Mouse (Mus musculus): ENCODE measurements around the gene Gcm1. TPM values are rescaled to one million over a fixed set of nuclear protein-coding genes. Genes with fewer than 3 reads are reported as not detected.
"Not testable (repeated sequence)": the region's sequence is repeated elsewhere in the genome, so short reads cannot be mapped to it uniquely, and the experiment has no call there.

Gene Gcm1
- polyA plus RNA-seq, 1 experiment from 2014 or later: not detected

- Histone ChIP-seq H3K4me2 (ENCODE audit: low read depth, low read length) (no peak overlapping the region), H3K27ac (ENCODE audit: low read length) (no peak overlapping the region), H3K36me3 (ENCODE audit: control insufficient read depth, insufficient read depth, low read length) (no peaks in the 10 kb centered on the region), H3K9me3 (replicated peaks; ENCODE audit: control insufficient read depth, low read length) (no peaks in the 10 kb centered on the region), H3K4me1 (ENCODE audit: control insufficient read depth, insufficient read depth, low read length) (no peaks in the 10 kb centered on the region), H3K4me3 (replicated peaks; ENCODE audit: low read length) (no peak overlapping the region), H3K9ac (ENCODE audit: low read length) (no peak overlapping the region), H3K27me3 (ENCODE audit: control insufficient read depth, insufficient read depth, low read length) (no peaks in the 10 kb centered on the region)
- no peak for ATAC-seq (ENCODE audit: insufficient read depth, low FRiP score)
- WGBS: 84% methylated on average over 9 of the region's 9 CpGs
Observed at GRCm38 (mm10) chr9:78062392-78062791, 10.7 kb downstream of the Gcm1 start.

- no peak overlapping the region for H3K4me3 ChIP-seq (replicated peaks; ENCODE audit: low read length)
- 0 out of 2 replicates have a peak, but pooled peaks have one; percentile 29 for ATAC-seq (ENCODE audit: insufficient read depth, low FRiP score)
Observed at GRCm38 (mm10) chr9:78064121-78064520, 12.4 kb downstream of the Gcm1 start.

GRCm38 (mm10) chr9:78070496-78070895, 18.8 kb downstream of the Gcm1 start:
- no peak overlapping the region for H3K9ac ChIP-seq (ENCODE audit: low read length)
- H3K27ac ChIP-seq (ENCODE audit: low read length): no peak overlapping the region
- H3K4me3 ChIP-seq (replicated peaks; ENCODE audit: low read length): no peak overlapping the region
- no peaks in the 10 kb centered on the region for H3K9me3 ChIP-seq (replicated peaks; ENCODE audit: control insufficient read depth, low read length)
- no peak overlapping the region for H3K4me2 ChIP-seq (ENCODE audit: low read depth, low read length)
- no peak for ATAC-seq (ENCODE audit: insufficient read depth, low FRiP score)
- no peaks in the 10 kb centered on the region for H3K4me1 ChIP-seq (ENCODE audit: control insufficient read depth, insufficient read depth, low read length)
- no peaks in the 10 kb centered on the region for H3K36me3 ChIP-seq (ENCODE audit: control insufficient read depth, insufficient read depth, low read length)
- 66% methylated on average over 5 of the region's 5 CpGs for WGBS
- H3K27me3 ChIP-seq (ENCODE audit: control insufficient read depth, insufficient read depth, low read length): no peaks in the 10 kb centered on the region

More at GRCm38 (mm10) chr9:78064121-78064520, 12.4 kb downstream of the Gcm1 start:
- no peaks in the 10 kb centered on the region for H3K27me3 ChIP-seq (ENCODE audit: control insufficient read depth, insufficient read depth, low read length)
- no peak overlapping the region for H3K9ac ChIP-seq (ENCODE audit: low read length)
- no peaks in the 10 kb centered on the region for H3K9me3 ChIP-seq (replicated peaks; ENCODE audit: control insufficient read depth, low read length)
- H3K27ac ChIP-seq (ENCODE audit: low read length): no peak overlapping the region
- H3K36me3 ChIP-seq (ENCODE audit: control insufficient read depth, insufficient read depth, low read length): no peaks in the 10 kb centered on the region
- H3K4me1 ChIP-seq (ENCODE audit: control insufficient read depth, insufficient read depth, low read length): no peaks in the 10 kb centered on the region
- no peak overlapping the region for H3K4me2 ChIP-seq (ENCODE audit: low read depth, low read length)
- 38% methylated on average over 10 of the region's 10 CpGs for WGBS

GRCm38 (mm10) chr9:78071626-78072025, 19.9 kb downstream of the Gcm1 start:
- no peaks in the 10 kb centered on the region for H3K9me3 ChIP-seq (replicated peaks; ENCODE audit: control insufficient read depth, low read length)
- no peak overlapping the region for H3K9ac ChIP-seq (ENCODE audit: low read length)
- H3K4me2 ChIP-seq (ENCODE audit: low read depth, low read length): no peak overlapping the region
- no peaks in the 10 kb centered on the region for H3K4me1 ChIP-seq (ENCODE audit: control insufficient read depth, insufficient read depth, low read length)
- H3K4me3 ChIP-seq (replicated peaks; ENCODE audit: low read length): no peak overlapping the region
- WGBS: 83% methylated on average over 4 of the region's 4 CpGs
- no peak for ATAC-seq (ENCODE audit: insufficient read depth, low FRiP score)
- H3K27me3 ChIP-seq (ENCODE audit: control insufficient read depth, insufficient read depth, low read length): no peaks in the 10 kb centered on the region
- H3K27ac ChIP-seq (ENCODE audit: low read length): no peak overlapping the region
- no peaks in the 10 kb centered on the region for H3K36me3 ChIP-seq (ENCODE audit: control insufficient read depth, insufficient read depth, low read length)

GRCm38 (mm10) chr9:78073291-78073690, 21.6 kb downstream of the Gcm1 start:
- 90% methylated on average over 3 of the region's 3 CpGs for WGBS
- not testable (repeated sequence) for H3K9ac ChIP-seq (ENCODE audit: low read length); ATAC-seq (ENCODE audit: insufficient read depth, low FRiP score); H3K9me3 ChIP-seq (replicated peaks; ENCODE audit: control insufficient read depth, low read length); H3K4me1 ChIP-seq (ENCODE audit: control insufficient read depth, insufficient read depth, low read length); H3K36me3 ChIP-seq (ENCODE audit: control insufficient read depth, insufficient read depth, low read length); H3K4me2 ChIP-seq (ENCODE audit: low read depth, low read length); H3K27me3 ChIP-seq (ENCODE audit: control insufficient read depth, insufficient read depth, low read length); H3K27ac ChIP-seq (ENCODE audit: low read length); H3K4me3 ChIP-seq (replicated peaks; ENCODE audit: low read length)

- Histone ChIP-seq H3K4me3 (replicated peaks; ENCODE audit: low read length) (no peak overlapping the region), H3K4me2 (ENCODE audit: low read depth, low read length) (no peak overlapping the region), H3K4me1 (ENCODE audit: control insufficient read depth, insufficient read depth, low read length) (no peaks in the 10 kb centered on the region), H3K27ac (ENCODE audit: low read length) (no peak overlapping the region), H3K27me3 (ENCODE audit: control insufficient read depth, insufficient read depth, low read length) (no peaks in the 10 kb centered on the region), H3K36me3 (ENCODE audit: control insufficient read depth, insufficient read depth, low read length) (no peaks in the 10 kb centered on the region), H3K9ac (ENCODE audit: low read length) (no peak overlapping the region), H3K9me3 (replicated peaks; ENCODE audit: control insufficient read depth, low read length) (no peaks in the 10 kb centered on the region)
- 73% methylated on average over 13 of the region's 13 CpGs for WGBS
- ATAC-seq (ENCODE audit: insufficient read depth, low FRiP score): no peak
Observed at GRCm38 (mm10) chr9:78073713-78074340, 22.1 kb downstream of the Gcm1 start.

GRCm38 (mm10) chr9:78075256-78075655, 23.5 kb downstream of the Gcm1 start:
- Histone ChIP-seq H3K4me2 (ENCODE audit: low read depth, low read length) (no peak overlapping the region), H3K27me3 (ENCODE audit: control insufficient read depth, insufficient read depth, low read length) (no peaks in the 10 kb centered on the region), H3K36me3 (ENCODE audit: control insufficient read depth, insufficient read depth, low read length) (no peaks in the 10 kb centered on the region), H3K4me1 (ENCODE audit: control insufficient read depth, insufficient read depth, low read length) (no peaks in the 10 kb centered on the region), H3K27ac (ENCODE audit: low read length) (no peak overlapping the region), H3K9ac (ENCODE audit: low read length) (no peak overlapping the region), H3K4me3 (replicated peaks; ENCODE audit: low read length) (no peak overlapping the region), H3K9me3 (replicated peaks; ENCODE audit: control insufficient read depth, low read length) (no peaks in the 10 kb centered on the region)
- ATAC-seq (ENCODE audit: insufficient read depth, low FRiP score): no peak
- 90% methylated on average over 3 of the region's 3 CpGs for WGBS

GRCm38 (mm10) chr9:78078240-78078639, 26.5 kb downstream of the Gcm1 start:
- Histone ChIP-seq H3K4me1 (ENCODE audit: control insufficient read depth, insufficient read depth, low read length) (no peaks in the 10 kb centered on the region), H3K27me3 (ENCODE audit: control insufficient read depth, insufficient read depth, low read length) (no peaks in the 10 kb centered on the region), H3K4me2 (ENCODE audit: low read depth, low read length) (no peak overlapping the region), H3K36me3 (ENCODE audit: control insufficient read depth, insufficient read depth, low read length) (peaks cover 7% of the 10 kb centered on the region), H3K4me3 (replicated peaks; ENCODE audit: low read length) (no peak overlapping the region), H3K9me3 (replicated peaks; ENCODE audit: control insufficient read depth, low read length) (no peaks in the 10 kb centered on the region), H3K9ac (ENCODE audit: low read length) (no peak overlapping the region), H3K27ac (ENCODE audit: low read length) (no peak overlapping the region)
- no peak for ATAC-seq (ENCODE audit: insufficient read depth, low FRiP score)
- 25% methylated on average over 2 of the region's 2 CpGs for WGBS

- H3K36me3 ChIP-seq (ENCODE audit: control insufficient read depth, insufficient read depth, low read length): peaks cover 28% of the 10 kb centered on the region
Observed at GRCm38 (mm10) chr9:78081835-78082234, 30.1 kb downstream of the Gcm1 start.

More at GRCm38 (mm10) chr9:78081835-78082234, 30.1 kb downstream of the Gcm1 start:
- Histone ChIP-seq H3K4me2 (ENCODE audit: low read depth, low read length) (no peak overlapping the region), H3K27ac (ENCODE audit: low read length) (no peak overlapping the region), H3K9me3 (replicated peaks; ENCODE audit: control insufficient read depth, low read length) (no peaks in the 10 kb centered on the region), H3K27me3 (ENCODE audit: control insufficient read depth, insufficient read depth, low read length) (no peaks in the 10 kb centered on the region), H3K4me1 (ENCODE audit: control insufficient read depth, insufficient read depth, low read length) (no peaks in the 10 kb centered on the region), H3K9ac (ENCODE audit: low read length) (no peak overlapping the region), H3K4me3 (replicated peaks; ENCODE audit: low read length) (no peak overlapping the region)
- no peak for ATAC-seq (ENCODE audit: insufficient read depth, low FRiP score)
- WGBS: 87% methylated on average over 7 of the region's 7 CpGs

Measured in stomach, embryonic 16.5 days (tissue).